Mouse (Mus musculus): ENCODE results near the gene Zfp599. TPM values are rescaled to one million over a fixed set of nuclear protein-coding genes. Genes with fewer than 3 reads are reported as not detected.

Gene Zfp599
- total RNA-seq, 1 experiment = 11.3 TPM

- Histone ChIP-seq H3K27ac (ENCODE audit: insufficient read depth, low read depth, low read length, poor library complexity, severe bottlenecking) (no peak overlapping the region), H3K4me1 (ENCODE audit: control insufficient read depth in 2 of 2, insufficient read depth in 2 of 2, low read length in 2 of 2, poor library complexity in 1 of 2) (peaks cover 0 to 10% of the 10 kb centered on the region in 2 experiments; a peak in 3 of 4 replicates), H3K4me3 (ENCODE audit: insufficient read depth in 1 of 2, low read depth in 1 of 2, low read length in 2 of 2, poor library complexity in 1 of 2, severe bottlenecking in 1 of 2) (no peak overlapping the region), H3K36me3 (ENCODE audit: control insufficient read depth, insufficient read depth, low read length, poor library complexity, severe bottlenecking) (no peaks in the 10 kb centered on the region; the same call in none of the 2 replicates), H3K9me3 (ENCODE audit: control insufficient read depth, insufficient read depth, low read depth, low read length) (no peaks in the 10 kb centered on the region), H3K9ac (ENCODE audit: insufficient read depth, low read depth, low read length, poor library complexity, severe bottlenecking) (no peak overlapping the region)
- TF ChIP-seq CHD2 (IDR thresholded peaks at IDR 0.05; ENCODE audit: low read depth, low read length) (no peak), ZNF384 (IDR thresholded peaks at IDR 0.05; ENCODE audit: low read depth, low read length) (no peak), HCFC1 (IDR thresholded peaks at IDR 0.05; ENCODE audit: borderline replicate concordance, insufficient read depth, low read length) (no peak), MAFK (IDR thresholded peaks at IDR 0.05; ENCODE audit: insufficient read depth, low read depth, low read length) (no peak)
- in situ Hi-C loops (cut with MboI; ENCODE audit: low sequenced_read_pairs in 2 of 2, unreplicated experiment in 2 of 2) = no loop called here
- DNase-seq (ENCODE audit: low read depth, low spot score) = no peak
Measured at GRCm38 (mm10) chr9:22302199-22302598, 42.5 kb upstream of the Zfp599 start.

- in situ Hi-C loops (cut with MboI; ENCODE audit: low sequenced_read_pairs in 2 of 2, unreplicated experiment in 2 of 2) = no loop called here
- Histone ChIP-seq H3K9ac (ENCODE audit: insufficient read depth, low read depth, low read length, poor library complexity, severe bottlenecking) (no peak overlapping the region), H3K4me1 (ENCODE audit: control insufficient read depth in 2 of 2, insufficient read depth in 2 of 2, low read length in 2 of 2, poor library complexity in 1 of 2) (no peaks in the 10 kb centered on the region), H3K4me3 (ENCODE audit: insufficient read depth in 1 of 2, low read depth in 1 of 2, low read length in 2 of 2, poor library complexity in 1 of 2, severe bottlenecking in 1 of 2) (no peak overlapping the region), H3K27ac (ENCODE audit: insufficient read depth, low read depth, low read length, poor library complexity, severe bottlenecking) (no peak overlapping the region), H3K36me3 (ENCODE audit: control insufficient read depth, insufficient read depth, low read length, poor library complexity, severe bottlenecking) (no peaks in the 10 kb centered on the region), H3K9me3 (ENCODE audit: control insufficient read depth, insufficient read depth, low read depth, low read length) (no peaks in the 10 kb centered on the region)
- no peak for TF ChIP-seq ZC3H11A (IDR thresholded peaks at IDR 0.05; ENCODE audit: borderline replicate concordance, low read depth, low read length)
- TF ChIP-seq CHD2 (IDR thresholded peaks at IDR 0.05; ENCODE audit: low read depth, low read length) = no peak
- TF ChIP-seq HCFC1 (IDR thresholded peaks at IDR 0.05; ENCODE audit: borderline replicate concordance, insufficient read depth, low read length) = no peak
- TF ChIP-seq ZNF384 (IDR thresholded peaks at IDR 0.05; ENCODE audit: low read depth, low read length) = no peak
- TF ChIP-seq MAFK (IDR thresholded peaks at IDR 0.05; ENCODE audit: insufficient read depth, low read depth, low read length) = no peak
- DNase-seq (ENCODE audit: low read depth, low spot score) = no peak
Measured at GRCm38 (mm10) chr9:22278733-22279132, 19.0 kb upstream of the Zfp599 start.

- Histone ChIP-seq H3K9me3 (ENCODE audit: control insufficient read depth, insufficient read depth, low read depth, low read length) (no peaks in the 10 kb centered on the region), H3K9ac (ENCODE audit: insufficient read depth, low read depth, low read length, poor library complexity, severe bottlenecking) (no peak overlapping the region), H3K4me3 (ENCODE audit: insufficient read depth in 1 of 2, low read depth in 1 of 2, low read length in 2 of 2, poor library complexity in 1 of 2, severe bottlenecking in 1 of 2) (no peak overlapping the region), H3K4me1 (ENCODE audit: control insufficient read depth in 2 of 2, insufficient read depth in 2 of 2, low read length in 2 of 2, poor library complexity in 1 of 2) (no peaks in the 10 kb centered on the region), H3K36me3 (ENCODE audit: control insufficient read depth, insufficient read depth, low read length, poor library complexity, severe bottlenecking) (no peaks in the 10 kb centered on the region), H3K27ac (ENCODE audit: insufficient read depth, low read depth, low read length, poor library complexity, severe bottlenecking) (no peak overlapping the region)
- no peak for DNase-seq (ENCODE audit: low read depth, low spot score)
- in situ Hi-C loops (cut with MboI; ENCODE audit: low sequenced_read_pairs in 2 of 2, unreplicated experiment in 2 of 2) = no loop called here
- TF ChIP-seq ZC3H11A (IDR thresholded peaks at IDR 0.05; ENCODE audit: borderline replicate concordance, low read depth, low read length) (no peak), ZNF384 (IDR thresholded peaks at IDR 0.05; ENCODE audit: low read depth, low read length) (no peak), CHD2 (IDR thresholded peaks at IDR 0.05; ENCODE audit: low read depth, low read length) (no peak), MAFK (IDR thresholded peaks at IDR 0.05; ENCODE audit: insufficient read depth, low read depth, low read length) (no peak), HCFC1 (IDR thresholded peaks at IDR 0.05; ENCODE audit: borderline replicate concordance, insufficient read depth, low read length) (no peak)
Measured at GRCm38 (mm10) chr9:22268886-22269285, 9.2 kb upstream of the Zfp599 start.

- Histone ChIP-seq H3K4me1 (ENCODE audit: control insufficient read depth in 2 of 2, insufficient read depth in 2 of 2, low read length in 2 of 2, poor library complexity in 1 of 2) (no peaks in the 10 kb centered on the region; a peak in 1 of 4 replicates), H3K9ac (ENCODE audit: insufficient read depth, low read depth, low read length, poor library complexity, severe bottlenecking) (no peak overlapping the region), H3K4me3 (ENCODE audit: insufficient read depth in 1 of 2, low read depth in 1 of 2, low read length in 2 of 2, poor library complexity in 1 of 2, severe bottlenecking in 1 of 2) (peak overlapping the region in 1 of 2 experiments; percentile 7; a peak in 1 of 4 replicates), H3K27ac (ENCODE audit: insufficient read depth, low read depth, low read length, poor library complexity, severe bottlenecking) (no peak overlapping the region), H3K9me3 (ENCODE audit: control insufficient read depth, insufficient read depth, low read depth, low read length) (no peaks in the 10 kb centered on the region), H3K36me3 (ENCODE audit: control insufficient read depth, insufficient read depth, low read length, poor library complexity, severe bottlenecking) (peaks cover 2% of the 10 kb centered on the region)
- in situ Hi-C loops (cut with MboI; ENCODE audit: low sequenced_read_pairs in 2 of 2, unreplicated experiment in 2 of 2) = no loop called here
- DNase-seq (ENCODE audit: low read depth, low spot score) = peak; percentile 15
- TF ChIP-seq HCFC1 (IDR thresholded peaks at IDR 0.05; ENCODE audit: borderline replicate concordance, insufficient read depth, low read length) (no peak), MAFK (IDR thresholded peaks at IDR 0.05; ENCODE audit: insufficient read depth, low read depth, low read length) (no peak), ZNF384 (IDR thresholded peaks at IDR 0.05; ENCODE audit: low read depth, low read length) (no peak), CHD2 (IDR thresholded peaks at IDR 0.05; ENCODE audit: low read depth, low read length) (no peak), ZC3H11A (IDR thresholded peaks at IDR 0.05; ENCODE audit: borderline replicate concordance, low read depth, low read length) (no peak)
Measured at GRCm38 (mm10) chr9:22262611-22263010, 2.9 kb upstream of the Zfp599 start.

- Histone ChIP-seq H3K27ac (ENCODE audit: insufficient read depth, low read depth, low read length, poor library complexity, severe bottlenecking) (no peak overlapping the region), H3K9me3 (ENCODE audit: control insufficient read depth, insufficient read depth, low read depth, low read length) (no peaks in the 10 kb centered on the region), H3K4me1 (ENCODE audit: control insufficient read depth in 2 of 2, insufficient read depth in 2 of 2, low read length in 2 of 2, poor library complexity in 1 of 2) (no peaks in the 10 kb centered on the region; a peak in 1 of 4 replicates), H3K4me3 (ENCODE audit: insufficient read depth in 1 of 2, low read depth in 1 of 2, low read length in 2 of 2, poor library complexity in 1 of 2, severe bottlenecking in 1 of 2) (no peak overlapping the region), H3K9ac (ENCODE audit: insufficient read depth, low read depth, low read length, poor library complexity, severe bottlenecking) (no peak overlapping the region), H3K36me3 (ENCODE audit: control insufficient read depth, insufficient read depth, low read length, poor library complexity, severe bottlenecking) (peaks cover 2% of the 10 kb centered on the region)
- TF ChIP-seq CHD2 (IDR thresholded peaks at IDR 0.05; ENCODE audit: low read depth, low read length) (no peak), HCFC1 (IDR thresholded peaks at IDR 0.05; ENCODE audit: borderline replicate concordance, insufficient read depth, low read length) (no peak), ZNF384 (IDR thresholded peaks at IDR 0.05; ENCODE audit: low read depth, low read length) (no peak), ZC3H11A (IDR thresholded peaks at IDR 0.05; ENCODE audit: borderline replicate concordance, low read depth, low read length) (no peak), MAFK (IDR thresholded peaks at IDR 0.05; ENCODE audit: insufficient read depth, low read depth, low read length) (no peak)
- no peak for DNase-seq (ENCODE audit: low read depth, low spot score)
- in situ Hi-C loops (cut with MboI; ENCODE audit: low sequenced_read_pairs in 2 of 2, unreplicated experiment in 2 of 2) = no loop called here
Measured at GRCm38 (mm10) chr9:22261594-22261993, 1.9 kb upstream of the Zfp599 start.

Data from ES-E14 (cell line).